Mouse (Mus musculus) liver, embryonic 11.5 days (tissue): ENCODE measurements around the gene Rpl9-ps6. TPM values are rescaled to one million over a fixed set of nuclear protein-coding genes. Genes with fewer than 3 reads are reported as not detected.

ENCODE experiments used
- ATAC-seq: fragments of 200-750 bp; cut with Nextera tagmentation; replicated peaks from 2 replicates; pipeline ENCODE4 v1.8.0; 2017; ENCODE audit warnings: moderate number of reproducible peaks, mild to moderate bottlenecking, moderate TSS enrichment, moderate library complexity; ENCODE audit not compliant: low FRiP score
- DNase-seq: peaks from one replicate; pipeline ENCODE4 v3.0.0-alpha.2; 2017; ENCODE audit warnings: low spot score
- H3K27ac ChIP-seq: fragments of 300-500 bp; sonication (generic); 2 replicates; pipeline ENCODE4 v1.5.1; 2014; ENCODE audit warnings: mild to moderate bottlenecking, low read depth, low read length, control low read depth
- H3K27me3 ChIP-seq: fragments of 300-500 bp; sonication (generic); replicated peaks from 2 replicates; pipeline ENCODE4 v1.6.1; 2014; ENCODE audit warnings: low read length, mixed read lengths; ENCODE audit not compliant: control insufficient read depth, insufficient read depth
- H3K36me3 ChIP-seq: fragments of 300-500 bp; sonication (generic); 2 replicates; pipeline ENCODE4 v1.6.1; 2014; ENCODE audit warnings: mild to moderate bottlenecking, low read length, moderate library complexity, mixed read lengths; ENCODE audit not compliant: control insufficient read depth, insufficient read depth
- H3K4me1 ChIP-seq: fragments of 300-500 bp; sonication (generic); replicated peaks from 2 replicates; pipeline ENCODE4 v1.6.1; 2014; ENCODE audit warnings: low read length, mixed read lengths; ENCODE audit not compliant: control insufficient read depth, insufficient read depth
- H3K4me2 ChIP-seq: fragments of 300-500 bp; sonication (generic); 2 replicates; pipeline ENCODE4 v1.6.1; 2014; ENCODE audit warnings: mild to moderate bottlenecking, control low read depth, moderate library complexity
- H3K4me3 ChIP-seq: fragments of 300-500 bp; sonication (generic); 2 replicates; pipeline ENCODE4 v1.5.1; 2014; ENCODE audit warnings: low read depth, low read length, control low read depth
- H3K9ac ChIP-seq: fragments of 300-500 bp; sonication (generic); 2 replicates; pipeline ENCODE4 v1.6.1; 2014; ENCODE audit warnings: low read depth, low read length, control low read depth
- H3K9me3 ChIP-seq: fragments of 300-500 bp; sonication (generic); 2 replicates; pipeline ENCODE4 v1.6.1; 2016; ENCODE audit warnings: low read length, inconsistent platforms, mixed read lengths; ENCODE audit not compliant: control insufficient read depth
- WGBS: fragments of 180-500 bp; shearing (Covaris S2); extraction: QIAGEN DNeasy Blood & Tissue Kit; methylation state at CpG from one replicate; pipeline ENCODE4 v1.1.7; 2014; 5-methylcytosine and 5-hydroxymethylcytosine counted together
- polyA plus RNA-seq: library from polyadenylated mRNA; unstranded; fragments of >200 nt; fragmentation: Nextera tagmentation; extraction: Ambion mirVana; gene quantifications from 2 replicates; pipeline ENCODE4 v1.2.1, GENCODE M21; 2014

Gene Rpl9-ps6
- polyA plus RNA-seq, 1 experiment from 2014 or later = 144 TPM

DNA sequence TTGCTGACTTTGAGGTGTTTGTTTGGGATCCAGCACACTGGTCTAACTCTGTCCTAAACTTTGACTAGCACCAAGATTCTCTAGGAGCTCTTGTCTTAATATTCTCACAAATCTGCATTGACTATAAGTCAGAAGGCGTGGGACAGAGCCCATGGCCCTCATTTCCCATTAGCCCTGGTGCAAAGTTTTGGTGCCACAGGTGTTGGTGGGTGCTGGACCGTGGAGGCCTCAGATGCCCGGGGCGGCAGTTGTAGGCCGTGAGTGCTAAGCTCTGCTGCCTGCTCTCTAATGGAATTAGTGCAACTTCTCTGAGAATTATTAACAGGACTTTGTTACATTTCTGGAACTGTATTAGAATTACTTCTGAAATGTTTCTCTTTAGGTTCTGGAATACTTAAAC is 31.6 kb upstream of the Rpl9-ps6 start:
- 95% methylated on average over 5 of the region's 5 CpGs for WGBS
- DNase-seq = no peak
- Histone ChIP-seq H3K27ac (no peak overlapping the region), H3K4me2 (no peak overlapping the region), H3K36me3 (peaks cover 36% of the 10 kb centered on the region), H3K9me3 (no peaks in the 10 kb centered on the region), H3K27me3 (no peaks in the 10 kb centered on the region), H3K4me3 (no peak overlapping the region), H3K9ac (no peak overlapping the region), H3K4me1 (no peaks in the 10 kb centered on the region; the same call in 1 of the 2 replicates)
- no peak for ATAC-seq

DNA sequence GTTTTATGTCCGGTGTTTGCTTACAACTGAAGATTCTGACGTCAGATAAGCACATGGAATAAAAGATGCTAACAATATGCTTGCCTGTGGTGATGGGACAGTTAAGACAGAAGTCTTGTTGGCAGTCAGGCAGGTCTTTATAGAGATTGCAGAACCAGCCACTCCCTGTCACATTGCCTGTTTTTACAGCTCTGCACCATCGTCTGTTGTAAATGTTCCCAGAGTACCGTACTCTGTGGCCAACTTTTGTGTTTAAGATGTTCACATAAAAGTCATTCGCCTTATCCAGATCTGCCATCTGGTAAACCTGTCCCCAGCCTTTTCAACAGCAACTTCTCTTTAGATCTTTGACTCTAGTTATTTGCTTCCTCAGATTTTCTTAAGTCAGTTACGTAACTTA is 31.0 kb upstream of the Rpl9-ps6 start:
- H3K27me3 ChIP-seq = no peaks in the 10 kb centered on the region
- peaks cover 38% of the 10 kb centered on the region for H3K36me3 ChIP-seq
- H3K27ac ChIP-seq = no peak overlapping the region
- H3K9me3 ChIP-seq = no peaks in the 10 kb centered on the region
- no peaks in the 10 kb centered on the region; the same call in 1 of the 2 replicates for H3K4me1 ChIP-seq
- no peak overlapping the region for H3K4me2 ChIP-seq
- no peak overlapping the region for H3K9ac ChIP-seq
- H3K4me3 ChIP-seq = no peak overlapping the region
- ATAC-seq (no peak), DNase-seq (no peak)
- 87% methylated on average over 6 of the region's 6 CpGs for WGBS

DNA sequence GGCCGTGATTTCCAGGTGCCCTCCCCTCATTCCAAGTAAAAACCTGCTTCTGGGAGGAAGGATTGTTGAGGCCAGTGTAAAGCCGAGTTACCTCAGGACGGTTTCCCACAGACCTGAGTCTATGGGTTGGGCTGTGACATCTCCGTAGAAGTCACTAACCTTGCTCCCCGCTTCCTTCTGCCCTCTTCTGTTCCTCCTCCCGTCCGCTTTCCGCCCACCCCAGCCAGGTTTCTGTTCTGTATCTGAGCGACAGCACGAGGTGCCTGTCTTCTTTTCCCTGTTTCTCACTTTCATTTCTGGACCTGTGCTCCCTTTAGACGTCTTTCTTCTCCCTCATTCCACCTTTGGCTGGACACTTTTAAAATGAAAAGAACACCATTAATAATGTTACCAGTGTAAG is 28.7 kb upstream of the Rpl9-ps6 start:
- Histone ChIP-seq H3K27me3 (no peaks in the 10 kb centered on the region), H3K9ac (no peak overlapping the region), H3K27ac (no peak overlapping the region), H3K4me3 (no peak overlapping the region), H3K4me2 (no peak overlapping the region), H3K36me3 (peaks cover 40% of the 10 kb centered on the region), H3K4me1 (peaks cover 4% of the 10 kb centered on the region), H3K9me3 (no peaks in the 10 kb centered on the region)
- ATAC-seq (no peak), DNase-seq (no peak)
- 90% methylated on average over 11 of the region's 11 CpGs for WGBS

DNA sequence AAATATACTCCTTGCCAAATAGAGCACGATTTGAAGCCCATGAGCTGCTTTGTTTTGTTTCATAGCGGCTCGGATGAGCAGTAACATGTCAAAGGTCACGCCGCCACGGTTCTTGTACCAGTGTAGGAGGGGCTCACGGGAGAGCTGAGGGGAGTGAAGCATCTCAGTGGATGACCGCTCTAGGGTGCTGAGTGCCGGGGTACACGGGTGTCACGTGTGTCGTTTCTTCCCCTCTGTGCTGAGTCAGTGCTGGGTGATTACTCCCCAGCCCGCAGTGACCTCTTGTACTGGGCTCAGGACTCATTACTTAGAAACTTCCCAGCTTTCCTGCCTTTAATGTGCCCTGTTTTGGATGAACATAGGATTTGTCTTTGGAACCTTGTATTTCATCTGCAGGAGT is 28.2 kb upstream of the Rpl9-ps6 start:
- peaks cover 40% of the 10 kb centered on the region for H3K36me3 ChIP-seq
- no peak for ATAC-seq

DNA sequence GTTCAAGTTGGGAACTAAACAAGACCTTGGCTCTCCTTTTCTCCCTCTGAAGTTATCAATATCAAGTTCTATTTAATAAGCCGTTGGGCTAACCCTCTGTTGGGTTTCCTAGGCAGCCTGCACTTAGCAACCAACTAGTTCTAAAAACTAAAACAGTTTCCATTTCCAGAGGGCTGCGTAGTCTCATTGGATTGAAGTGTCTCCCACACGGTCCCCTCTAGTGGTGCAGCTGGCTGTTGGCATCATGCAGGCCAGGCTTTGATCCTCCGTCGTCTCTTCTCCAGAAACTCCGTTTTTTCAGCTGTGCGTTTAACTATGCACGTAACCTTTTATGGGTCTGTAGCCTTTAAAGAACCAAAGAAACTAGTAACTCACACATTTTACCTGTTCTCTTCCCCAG is 27.1 kb upstream of the Rpl9-ps6 start:
- WGBS = 88% methylated on average over 8 of the region's 8 CpGs
- DNase-seq = no peak
- no peak for ATAC-seq
- Histone ChIP-seq H3K9me3 (no peaks in the 10 kb centered on the region), H3K4me1 (peaks cover 6% of the 10 kb centered on the region), H3K27ac (no peak overlapping the region), H3K27me3 (no peaks in the 10 kb centered on the region), H3K4me2 (no peak overlapping the region), H3K4me3 (no peak overlapping the region), H3K9ac (no peak overlapping the region), H3K36me3 (peaks cover 35% of the 10 kb centered on the region; the same call in 1 of the 2 replicates)

More for the DNA sequence above, 28.2 kb upstream of the Rpl9-ps6 start:
- no peak for DNase-seq
- 91% methylated on average over 13 of the region's 13 CpGs for WGBS
- no peak overlapping the region for H3K27ac ChIP-seq
- no peak overlapping the region for H3K4me2 ChIP-seq
- no peak overlapping the region for H3K9ac ChIP-seq
- peaks cover 4% of the 10 kb centered on the region for H3K4me1 ChIP-seq
- no peaks in the 10 kb centered on the region for H3K27me3 ChIP-seq
- no peak overlapping the region for H3K4me3 ChIP-seq
- H3K9me3 ChIP-seq = no peaks in the 10 kb centered on the region

DNA sequence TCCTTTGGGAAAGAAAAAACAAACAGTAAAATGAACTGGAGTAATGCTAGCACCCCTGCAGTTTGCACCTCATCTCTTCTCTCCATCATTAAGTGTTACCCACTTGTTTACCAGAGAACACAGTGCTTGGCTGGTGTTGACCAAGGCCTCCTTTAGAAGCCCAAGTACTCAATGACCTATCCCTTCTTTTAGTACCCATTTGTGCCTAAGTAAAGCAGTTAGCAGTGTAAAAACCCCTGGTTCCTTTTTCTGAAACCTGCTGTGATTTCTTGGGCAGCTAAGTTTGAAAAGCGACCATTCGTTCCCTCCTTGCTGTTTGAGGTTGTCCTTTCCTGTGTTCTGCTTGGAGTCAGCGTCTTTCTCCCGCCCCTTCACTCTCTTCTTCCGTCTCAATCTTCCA is 26.6 kb upstream of the Rpl9-ps6 start:
- Histone ChIP-seq H3K4me3 (no peak overlapping the region), H3K4me1 (peaks cover 7% of the 10 kb centered on the region), H3K36me3 (peaks cover 35% of the 10 kb centered on the region; the same call in 1 of the 2 replicates), H3K9me3 (no peaks in the 10 kb centered on the region), H3K4me2 (no peak overlapping the region), H3K9ac (no peak overlapping the region), H3K27me3 (no peaks in the 10 kb centered on the region), H3K27ac (no peak overlapping the region)
- DNase-seq = no peak
- ATAC-seq = no peak
- WGBS = 87% methylated on average over 5 of the region's 5 CpGs

DNA sequence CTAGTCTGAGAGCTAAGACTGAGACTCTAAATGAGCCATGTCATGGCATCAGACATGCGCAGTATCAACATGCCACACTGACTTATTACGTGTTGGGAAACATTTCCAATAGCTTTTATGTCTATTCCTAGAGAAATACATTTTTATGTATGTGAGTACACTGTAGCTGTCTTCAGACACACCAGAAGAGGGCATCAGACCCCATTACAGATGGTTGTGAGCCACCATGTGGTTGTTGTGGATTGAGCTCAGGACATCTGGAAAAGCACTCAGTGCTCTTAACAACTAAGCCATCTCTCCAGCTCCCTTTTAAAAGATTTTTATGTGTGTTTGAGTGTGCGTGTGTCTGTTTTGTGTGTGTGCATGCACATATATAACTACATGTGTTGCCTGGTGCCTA is 26.0 kb upstream of the Rpl9-ps6 start:
- WGBS = 95% methylated on average over 3 of the region's 3 CpGs
- no peak overlapping the region for H3K4me2 ChIP-seq
- no peak overlapping the region for H3K27ac ChIP-seq
- H3K4me1 ChIP-seq = peaks cover 8% of the 10 kb centered on the region
- no peak for DNase-seq
- H3K27me3 ChIP-seq = no peaks in the 10 kb centered on the region
- peaks cover 34% of the 10 kb centered on the region; the same call in 1 of the 2 replicates for H3K36me3 ChIP-seq
- H3K4me3 ChIP-seq = no peak overlapping the region
- ATAC-seq = no peak
- no peak overlapping the region for H3K9ac ChIP-seq
- H3K9me3 ChIP-seq = no peaks in the 10 kb centered on the region

DNA sequence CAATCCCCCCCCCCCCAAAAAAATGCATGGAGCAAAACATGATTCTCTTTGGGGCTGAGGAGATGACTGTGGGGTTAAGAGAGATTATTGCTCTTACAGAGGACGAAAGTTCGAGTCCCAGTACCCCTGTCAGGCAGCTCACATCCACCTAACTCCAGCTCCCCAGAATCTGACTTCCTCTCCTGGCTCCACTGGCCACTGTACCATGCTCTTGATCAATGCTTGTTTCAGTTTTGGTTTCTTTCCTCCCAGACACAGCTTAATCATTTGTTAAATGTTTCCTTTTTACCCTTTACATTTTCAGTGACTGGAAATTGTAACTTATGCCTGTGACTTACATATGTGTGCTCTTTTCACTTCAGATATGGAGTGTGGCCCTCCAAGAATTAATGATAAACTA is 24.6 kb upstream of the Rpl9-ps6 start:
- DNase-seq = no peak
- H3K9ac ChIP-seq = no peak overlapping the region
- no peak overlapping the region for H3K4me3 ChIP-seq
- H3K36me3 ChIP-seq = peaks cover 28% of the 10 kb centered on the region; the same call in 1 of the 2 replicates
- ATAC-seq = no peak
- no peaks in the 10 kb centered on the region for H3K27me3 ChIP-seq
- H3K27ac ChIP-seq = no peak overlapping the region
- H3K4me2 ChIP-seq = peak overlapping the region; percentile 7; the same call in 1 of the 2 replicates
- 89% methylated on average over 2 of the region's 2 CpGs for WGBS
- H3K4me1 ChIP-seq = peaks cover 11% of the 10 kb centered on the region
- H3K9me3 ChIP-seq = no peaks in the 10 kb centered on the region

DNA sequence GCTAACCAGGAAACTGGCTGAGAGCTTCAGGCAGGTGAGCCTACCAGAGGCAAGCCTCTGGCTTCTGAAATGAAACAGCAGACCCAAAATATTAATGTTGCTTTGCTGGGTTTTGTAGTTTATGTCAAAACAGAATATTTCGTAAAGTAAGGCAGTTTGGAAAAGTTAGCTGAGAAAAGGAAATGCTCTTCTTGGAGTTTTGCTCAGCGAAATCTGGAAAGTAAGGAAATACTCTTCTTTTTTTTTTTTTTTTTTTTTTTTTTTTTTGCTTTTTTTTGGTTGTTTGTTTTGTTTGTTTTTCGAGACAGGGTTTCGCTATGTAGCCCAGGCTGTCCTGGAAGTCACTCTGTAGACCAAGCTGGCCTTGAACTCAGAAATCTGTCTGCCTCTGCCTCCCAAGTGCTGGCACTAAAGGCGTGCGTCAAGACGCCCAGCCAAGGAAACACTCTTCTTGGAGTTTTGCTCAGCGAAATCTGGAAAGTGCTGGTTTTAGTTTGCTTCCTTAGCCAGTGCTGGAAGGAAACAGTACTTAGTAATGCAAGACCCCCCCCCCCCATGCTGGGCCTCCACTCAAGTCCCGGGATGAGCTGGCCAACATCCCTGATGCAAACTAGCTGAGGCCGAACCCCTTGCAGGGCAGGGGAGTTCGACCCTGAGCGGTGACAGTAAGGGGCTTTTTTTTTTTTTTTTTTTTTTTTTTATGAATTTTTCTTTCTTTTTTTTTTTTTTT is 23.0 kb upstream of the Rpl9-ps6 start:
- H3K27ac ChIP-seq = no peak overlapping the region

More for the DNA sequence above, 23.0 kb upstream of the Rpl9-ps6 start:
- Histone ChIP-seq H3K4me3 (peak overlapping the region; percentile 30; the same call in 1 of the 2 replicates), H3K9ac (peak overlapping the region; percentile 46; the same call in 1 of the 2 replicates), H3K4me2 (peak overlapping the region; percentile 56), H3K36me3 (peaks cover 20% of the 10 kb centered on the region; the same call in 1 of the 2 replicates), H3K27me3 (no peaks in the 10 kb centered on the region), H3K9me3 (no peaks in the 10 kb centered on the region), H3K4me1 (peaks cover 18% of the 10 kb centered on the region)
- DNase-seq (no peak), ATAC-seq (no peak)
- 91% methylated on average over 12 of the region's 12 CpGs for WGBS
